Mouse (Mus musculus) adrenal gland, postnatal 4 days (tissue): Measurements from ENCODE around the gene Sema3g. TPM values are rescaled to one million over a fixed set of nuclear protein-coding genes. Genes with fewer than 3 reads are reported as not detected.

Experiments used
- DNase-seq, 2 experiments: peaks; one replicate each; pipeline ENCODE4 v3.0.0; 2021 to 2022; ENCODE audit warnings: low spot score in 2 of 2, mixed read lengths in 2 of 2
- total RNA-seq, 2 experiments: library from RNA; stranded (reverse); gene quantifications; 2 replicates each; pipeline ENCODE4 v1.2.3; 2021

The Sema3g gene
- total RNA-seq, 2 experiments from 2014 or later, result 12.6 to 20.0 TPM

GRCm38 (mm10) chr14:31195521-31195920, 22.1 kb upstream of the Sema3g start:
- DNase-seq, result no peak

- no peak for DNase-seq
Observed at GRCm38 (mm10) chr14:31195968-31196367, 21.7 kb upstream of the Sema3g start.

GRCm38 (mm10) chr14:31197547-31198516, 19.8 kb upstream of the Sema3g start:
- DNase-seq, result peak in 1 of 2 experiments; percentile 33

GRCm38 (mm10) chr14:31199599-31199998, 18.1 kb upstream of the Sema3g start:
- no peak for DNase-seq

GRCm38 (mm10) chr14:31200038-31200437, 17.6 kb upstream of the Sema3g start:
- no peak for DNase-seq

GRCm38 (mm10) chr14:31204844-31205243, 12.8 kb upstream of the Sema3g start:
- DNase-seq, result no peak

- DNase-seq, result no peak
Observed at GRCm38 (mm10) chr14:31205244-31205561, 12.5 kb upstream of the Sema3g start.

GRCm38 (mm10) chr14:31205562-31206467, 11.8 kb upstream of the Sema3g start:
- DNase-seq, result peak; percentile 40 to 44

- DNase-seq, result peak; percentile 86 to 96
Observed at GRCm38 (mm10) chr14:31206472-31206981, 11.1 kb upstream of the Sema3g start.

GRCm38 (mm10) chr14:31207070-31207830, 10.4 kb upstream of the Sema3g start:
- no peak for DNase-seq

GRCm38 (mm10) chr14:31208084-31208483, 9.6 kb upstream of the Sema3g start, which contains the start of gene Tnnc1:
Gene Tnnc1, plus strand, starts transcription at chr14:31208312.
- no peak for DNase-seq

- no peak for DNase-seq
Observed at GRCm38 (mm10) chr14:31209133-31209557, 8.5 kb upstream of the Sema3g start.

- DNase-seq, result no peak
Observed at GRCm38 (mm10) chr14:31211854-31212253, 5.8 kb upstream of the Sema3g start.

GRCm38 (mm10) chr14:31212499-31212898, 5.2 kb upstream of the Sema3g start:
- no peak for DNase-seq

- no peak for DNase-seq
Observed at GRCm38 (mm10) chr14:31213868-31214267, 3.8 kb upstream of the Sema3g start.

- DNase-seq, result no peak
Observed at GRCm38 (mm10) chr14:31214684-31215083, 3.0 kb upstream of the Sema3g start.

- DNase-seq, result no peak
Observed at GRCm38 (mm10) chr14:31215157-31216002, 2.3 kb upstream of the Sema3g start.

GRCm38 (mm10) chr14:31216846-31217245, 814 bp upstream of the Sema3g start, which contains the start of gene Nisch:
Gene Nisch, minus strand, starts transcription at chr14:31216946.
- no peak for DNase-seq

- no peak for DNase-seq
Observed at GRCm38 (mm10) chr14:31226978-31227377, 9.3 kb downstream of the Sema3g start.

GRCm38 (mm10) chr14:31228234-31228633, 10.6 kb downstream of the Sema3g start:
- no peak for DNase-seq
